Mouse (Mus musculus): ENCODE data around the gene Clptm1.

Gene Clptm1

DNA sequence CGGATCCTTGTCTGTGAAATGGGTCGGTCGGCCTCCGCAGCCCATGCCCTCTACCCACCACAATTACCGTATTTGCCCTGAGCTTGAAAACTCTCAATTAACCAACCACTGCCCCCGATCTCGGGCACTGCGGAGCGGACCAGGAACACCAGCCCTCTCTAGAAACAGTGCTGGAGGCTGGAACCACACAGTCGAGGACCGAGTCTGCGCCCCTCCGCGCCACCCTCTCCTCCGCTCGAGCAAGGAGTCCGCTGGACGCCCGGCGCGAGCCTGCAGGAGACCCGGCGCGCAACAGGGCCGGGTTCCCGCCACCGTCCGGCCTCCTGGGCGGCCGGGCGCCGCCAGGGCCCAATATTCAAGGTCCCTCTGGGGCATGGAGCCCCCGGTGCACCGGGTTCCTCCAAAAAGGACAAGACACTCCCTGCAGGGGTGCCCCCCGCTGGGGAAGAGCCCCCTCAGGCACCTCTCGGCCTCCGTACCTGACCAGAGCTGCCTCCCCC, 328 bp downstream of the Clptm1 start:
- WGBS, result under 1% methylated on average over 37 of the region's 37 CpGs

DNA sequence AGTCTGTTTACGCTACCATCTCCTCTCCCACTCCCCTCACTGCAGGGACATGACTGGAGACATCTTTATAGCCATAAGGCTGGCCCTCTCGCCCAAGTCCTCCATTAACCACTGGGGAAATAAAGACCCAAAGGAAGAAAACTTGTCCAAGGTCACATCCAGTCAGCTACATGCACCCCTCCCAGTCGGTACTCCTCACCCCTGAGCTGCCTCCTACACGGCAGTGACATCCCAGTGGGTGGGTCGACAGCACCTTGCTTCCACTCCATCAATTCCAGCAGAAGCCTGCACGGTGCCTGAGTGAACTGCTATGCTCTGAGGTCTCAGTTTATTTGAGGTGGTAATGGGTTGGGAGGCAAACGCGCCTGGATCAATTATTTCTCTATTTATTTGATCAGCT, 893 bp downstream of the Clptm1 start:
- 7% methylated on average over 8 of the region's 8 CpGs for WGBS

DNA sequence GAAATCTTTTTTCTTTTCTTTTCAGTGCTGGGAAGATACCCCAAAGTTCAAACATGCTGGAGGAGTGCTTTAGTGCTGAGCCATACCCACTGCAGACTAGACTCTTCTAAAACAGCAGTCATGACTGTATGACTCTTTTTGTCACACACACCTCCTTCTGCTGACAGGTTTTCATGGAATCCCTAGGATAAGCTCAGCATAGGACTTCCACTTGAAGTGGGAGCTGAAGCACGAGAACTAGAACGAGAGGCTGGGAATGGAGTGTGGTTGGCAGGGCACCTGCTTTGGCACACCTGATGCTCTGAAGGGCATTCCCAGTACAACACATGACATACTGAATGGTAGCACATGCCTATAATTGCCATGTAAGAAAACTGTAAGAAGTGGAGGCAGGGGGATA, 12.2 kb downstream of the Clptm1 start:
- WGBS, result 76% methylated on average over 2 of the region's 2 CpGs

DNA sequence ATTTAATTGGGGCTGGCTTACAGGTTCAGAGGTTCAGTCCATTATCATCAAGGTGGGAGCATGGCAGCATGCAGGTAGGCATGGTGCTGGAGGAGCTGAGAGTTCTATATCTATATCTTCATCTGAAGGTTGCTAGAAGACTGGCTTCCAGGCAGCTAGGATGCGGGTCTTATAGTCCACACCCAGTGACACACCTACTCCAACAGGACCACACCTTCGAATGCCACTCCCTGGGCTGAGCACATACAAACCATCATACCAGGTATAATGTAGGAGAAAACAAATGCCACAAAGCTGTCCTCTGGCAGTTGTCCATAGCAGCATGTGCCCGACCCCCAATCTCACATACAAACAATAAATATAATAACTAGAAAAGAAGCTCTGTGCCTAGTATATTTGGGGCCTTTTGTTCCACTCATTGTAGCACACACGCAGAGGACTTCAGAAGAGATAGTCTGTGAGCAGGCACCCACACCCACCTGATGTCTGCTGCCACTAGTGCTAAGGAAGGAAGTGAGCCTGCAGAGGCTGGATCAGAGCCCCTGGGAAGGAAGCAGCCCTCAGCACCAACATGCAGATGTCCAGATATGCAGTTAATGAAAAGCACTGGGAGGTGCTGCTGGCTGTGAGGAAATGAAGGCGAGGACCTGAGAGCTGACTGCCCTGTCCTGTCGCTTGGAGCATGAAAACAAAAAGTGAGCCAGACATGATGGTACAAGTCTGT, 13.6 kb downstream of the Clptm1 start:
- WGBS, result 68% methylated on average over 6 of the region's 6 CpGs

DNA sequence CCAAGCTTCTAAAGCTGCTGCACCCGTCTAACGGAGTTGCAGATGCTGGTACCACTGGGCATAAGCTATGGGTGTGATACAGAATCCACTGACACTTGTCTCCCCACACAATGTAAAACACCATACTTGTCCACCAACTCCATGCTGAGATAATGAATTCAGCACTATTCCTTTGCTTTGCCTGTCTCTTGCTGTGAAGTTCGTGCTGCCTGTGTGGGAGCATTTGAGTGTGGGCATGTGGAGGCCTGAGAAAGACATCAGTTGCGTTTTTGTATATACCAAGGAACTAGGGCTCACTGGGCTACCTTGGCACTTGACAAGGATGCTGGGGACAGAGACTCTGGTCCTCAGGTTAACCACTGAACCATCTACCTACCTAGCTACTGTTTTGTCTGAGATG, 23.6 kb downstream of the Clptm1 start:
- WGBS, result 49% methylated on average over 4 of the region's 4 CpGs

DNA sequence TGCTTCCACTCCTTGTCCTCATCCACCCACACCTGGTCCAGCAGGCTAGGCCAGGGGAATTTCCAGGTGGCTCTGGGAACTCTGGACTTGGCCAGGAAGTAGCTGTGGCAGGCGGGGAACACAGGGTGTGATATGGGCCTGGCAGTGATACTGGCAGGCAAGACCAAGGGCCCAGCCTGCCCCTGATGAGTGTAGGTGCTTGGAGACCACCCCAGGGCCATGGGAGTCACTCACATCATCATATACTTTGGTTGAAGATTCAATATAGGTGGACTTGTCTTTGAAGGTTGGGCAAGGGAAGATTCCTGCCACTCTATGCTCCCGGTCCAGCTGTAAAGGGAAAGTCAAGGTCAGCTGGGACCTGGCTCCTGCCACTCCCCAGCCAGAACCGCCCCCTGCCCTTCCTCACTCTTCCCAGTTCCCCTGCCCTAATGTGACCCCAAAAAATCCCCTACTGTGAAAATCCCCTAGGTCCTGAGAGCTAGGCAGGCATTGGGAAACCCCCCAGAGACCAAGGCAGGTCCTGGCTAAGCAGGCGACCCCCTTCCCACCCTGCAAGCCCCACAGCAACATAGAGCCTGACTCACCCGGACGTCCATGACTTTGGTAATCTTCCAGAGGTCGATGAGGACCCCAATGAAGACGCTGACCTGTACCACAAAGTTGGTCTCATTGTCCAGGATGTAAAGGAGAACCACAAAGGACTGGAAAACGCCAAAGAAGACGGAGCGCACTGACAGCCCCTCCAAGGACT, 29.6 kb downstream of the Clptm1 start:
- 87% methylated on average over 11 of the region's 11 CpGs for WGBS

DNA sequence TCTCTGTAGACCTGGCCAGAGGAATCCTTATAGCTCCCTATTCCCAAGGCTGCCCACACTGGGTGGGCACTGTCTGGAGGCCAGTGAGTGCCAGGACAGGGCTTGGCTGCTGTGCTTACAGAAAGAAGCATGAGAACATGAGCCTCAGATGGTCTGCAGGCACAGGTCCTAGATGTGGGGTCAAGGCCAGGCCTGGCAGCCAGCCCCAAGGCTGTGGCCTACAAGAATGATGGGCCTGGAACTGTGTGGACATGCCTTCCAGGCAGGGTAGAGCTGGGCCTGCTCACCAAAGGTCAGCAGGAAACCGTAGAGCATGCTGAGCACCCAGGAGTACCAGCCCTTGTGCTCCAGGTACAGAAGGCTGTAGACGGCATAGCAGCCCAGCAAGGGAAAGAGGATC, 30.2 kb downstream of the Clptm1 start:
- 94% methylated on average over 2 of the region's 2 CpGs for WGBS

DNA sequence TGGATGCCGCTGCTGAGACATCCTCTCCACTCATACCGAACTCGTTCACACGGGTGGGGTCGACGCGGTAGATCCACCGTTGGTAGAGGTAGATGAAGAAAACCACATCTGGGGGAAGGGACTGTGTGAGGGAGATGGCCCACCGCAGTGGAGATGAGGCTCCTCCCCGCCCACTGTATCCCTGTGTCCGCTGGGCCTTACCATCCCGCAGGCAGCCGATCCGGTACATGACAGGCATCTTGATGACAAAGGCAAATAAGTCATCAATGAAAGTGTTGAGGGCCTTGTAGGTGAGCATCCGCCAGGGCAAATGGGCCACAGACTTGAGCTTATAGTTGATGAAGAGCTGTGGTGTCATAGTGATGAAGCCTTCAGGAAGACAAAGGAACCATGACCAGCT, 31.0 kb downstream of the Clptm1 start:
- WGBS, result 96% methylated on average over 15 of the region's 15 CpGs

DNA sequence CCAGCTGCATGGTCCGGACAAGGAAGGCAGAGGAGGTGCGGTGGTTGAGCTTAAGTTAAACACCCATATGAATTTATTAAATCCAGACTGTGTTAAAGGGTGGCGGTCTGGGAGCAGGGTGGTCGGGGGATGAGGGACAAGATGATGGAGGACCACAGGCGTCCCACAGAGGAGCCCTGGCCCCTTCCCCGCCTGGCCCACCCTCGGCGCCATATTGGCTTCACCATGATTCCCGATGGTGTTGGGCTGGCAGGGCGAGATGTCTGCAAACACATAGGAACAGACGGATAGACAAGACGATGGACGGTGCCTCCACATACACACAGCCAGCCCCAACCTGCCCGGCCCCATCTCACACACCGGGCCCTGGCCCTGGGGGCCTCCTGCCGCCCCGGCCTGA, 31.6 kb downstream of the Clptm1 start:
- 92% methylated on average over 17 of the region's 17 CpGs for WGBS

DNA sequence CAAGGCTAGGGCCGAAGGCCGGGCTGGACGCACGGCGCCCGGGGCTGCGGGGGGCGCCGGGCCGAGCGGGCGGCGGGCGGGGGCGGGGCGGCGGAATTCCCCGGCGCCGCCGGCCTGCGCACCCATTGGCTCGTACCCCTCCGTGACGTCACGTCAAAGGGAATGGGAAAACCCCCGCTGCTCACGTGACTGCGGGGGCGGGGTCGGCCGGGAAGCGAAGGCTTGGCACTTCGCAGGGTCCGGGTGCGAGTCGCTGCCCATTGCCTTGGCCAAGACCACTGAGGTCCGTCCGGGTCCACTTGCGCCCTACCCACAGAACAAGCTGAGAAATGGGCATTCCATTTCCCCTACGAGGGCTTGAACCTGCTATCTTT, 35.5 kb downstream of the Clptm1 start, which contains the start of gene Relb:
TSS of gene Relb (minus strand) at position 78 of the 374 bp plus-strand sequence.
- WGBS, result under 1% methylated on average over 36 of the region's 41 CpGs

DNA sequence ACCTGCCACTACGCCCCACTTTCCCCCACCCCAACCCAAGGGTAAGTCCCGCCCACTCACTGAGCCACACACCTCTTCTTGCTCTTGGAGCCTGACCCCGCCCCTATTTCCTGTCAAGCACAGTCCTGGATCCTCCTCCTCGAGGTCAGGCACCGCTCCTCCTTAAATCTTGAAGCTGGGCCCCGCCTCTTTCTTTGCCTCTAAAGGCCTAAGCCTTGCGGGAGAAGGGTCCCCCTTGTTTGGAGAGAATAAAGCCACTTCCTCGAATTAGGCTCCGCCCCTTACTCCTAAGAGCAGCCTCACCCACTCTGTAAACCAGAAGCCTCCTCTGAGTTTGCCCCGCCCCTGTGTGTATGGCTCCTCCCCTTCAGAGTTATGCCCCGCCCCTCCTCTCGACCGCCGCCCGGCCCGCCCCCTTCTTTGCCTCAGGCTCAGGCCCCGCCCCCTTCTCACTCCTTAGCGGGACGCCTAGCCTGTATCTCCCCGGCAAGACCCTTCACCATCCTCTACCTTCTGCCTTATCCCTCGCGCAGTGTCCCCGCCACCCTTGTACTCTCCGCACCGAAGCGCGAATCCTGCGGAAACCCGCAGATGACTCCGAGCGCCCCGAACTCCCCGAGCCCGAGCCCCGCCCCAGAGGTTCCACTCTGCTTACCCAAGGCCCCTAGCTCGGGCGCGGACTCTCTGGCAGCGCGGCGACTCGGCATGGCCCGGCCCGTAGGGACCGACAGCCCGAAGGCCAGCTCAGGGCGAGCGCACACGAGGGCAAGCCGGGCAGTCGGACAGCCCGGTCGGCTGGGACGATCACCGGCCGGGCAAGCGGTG, 36.1 kb downstream of the Clptm1 start:
- WGBS, result 2% methylated on average over 57 of the region's 57 CpGs

DNA sequence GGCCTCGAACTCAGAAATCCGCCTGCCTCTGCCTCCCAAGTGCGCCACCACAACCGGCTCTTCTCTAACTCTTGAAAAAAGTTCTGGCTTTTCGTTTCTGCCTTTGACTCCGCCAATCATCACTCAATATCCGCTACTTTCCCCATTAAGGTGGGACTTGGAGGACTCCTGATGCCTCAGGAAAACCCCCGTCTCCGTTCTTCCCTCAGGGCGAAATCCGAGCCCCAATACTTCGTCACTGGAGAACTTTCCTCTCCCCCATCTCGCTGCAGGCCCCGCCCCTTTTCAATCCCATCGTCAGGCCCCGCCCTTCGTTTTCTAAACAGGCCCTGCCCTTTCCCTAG, 36.7 kb downstream of the Clptm1 start:
- WGBS, result 16% methylated on average over 17 of the region's 17 CpGs

DNA sequence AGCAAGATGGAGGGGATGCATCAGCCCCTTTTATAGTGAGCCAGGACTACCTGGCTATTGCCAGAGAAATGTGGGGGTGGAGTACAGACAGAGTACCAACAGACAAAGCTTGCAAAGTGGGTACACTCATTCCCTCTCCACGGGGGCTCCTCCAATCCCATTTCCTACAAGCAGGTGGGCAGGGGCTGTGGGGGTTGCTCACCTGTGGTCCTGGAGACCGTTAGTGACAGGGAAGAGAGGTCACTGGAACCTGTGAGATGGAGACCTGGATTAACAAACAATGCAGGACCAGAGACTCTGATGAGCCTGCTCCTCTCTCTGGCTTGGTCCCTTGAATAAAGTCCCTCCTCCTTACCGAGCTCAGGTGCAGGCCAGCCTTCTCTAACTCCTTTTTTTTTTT, 37.1 kb downstream of the Clptm1 start:
- 67% methylated on average over 3 of the region's 3 CpGs for WGBS

DNA sequence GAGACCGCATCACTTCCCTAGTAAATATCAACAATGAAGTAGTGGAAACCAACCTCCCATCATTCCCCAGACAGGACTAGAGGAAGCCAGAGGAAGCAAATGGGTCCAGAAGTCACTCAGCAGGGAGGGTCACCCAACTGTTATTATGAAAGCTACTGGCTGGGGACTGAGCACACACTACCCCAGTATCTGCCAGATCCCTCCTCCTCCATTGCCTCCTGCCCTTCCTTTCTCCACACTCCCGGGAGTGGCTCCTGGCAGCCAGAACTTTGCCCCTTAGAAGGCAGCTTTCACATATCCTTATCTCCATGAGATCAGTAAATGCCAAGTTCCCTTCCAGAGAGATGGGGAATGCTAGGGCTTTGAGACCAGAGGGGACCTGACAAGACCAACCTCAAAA, 41.4 kb downstream of the Clptm1 start:
- 79% methylated on average over 2 of the region's 2 CpGs for WGBS

DNA sequence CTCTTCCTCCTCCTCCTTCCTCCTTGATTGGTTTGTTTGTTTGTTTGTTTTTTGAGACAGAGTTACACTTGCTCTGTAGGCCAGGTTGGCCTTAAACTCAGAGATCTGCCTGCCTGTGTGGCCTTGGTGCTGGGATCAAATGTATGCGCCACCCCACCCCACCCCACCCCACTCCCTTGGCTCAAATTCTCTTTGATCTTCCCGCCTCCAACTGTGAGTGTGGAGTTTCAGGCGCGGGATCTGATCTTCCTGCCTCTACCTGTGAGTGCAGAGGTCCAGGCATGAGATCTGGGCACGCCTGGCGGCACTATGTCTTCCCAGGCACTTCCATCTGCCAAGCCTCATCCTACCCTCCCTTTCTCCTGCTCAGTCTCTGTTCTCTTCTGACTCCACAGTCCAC, 42.6 kb downstream of the Clptm1 start:
- WGBS, result 89% methylated on average over 6 of the region's 6 CpGs

DNA sequence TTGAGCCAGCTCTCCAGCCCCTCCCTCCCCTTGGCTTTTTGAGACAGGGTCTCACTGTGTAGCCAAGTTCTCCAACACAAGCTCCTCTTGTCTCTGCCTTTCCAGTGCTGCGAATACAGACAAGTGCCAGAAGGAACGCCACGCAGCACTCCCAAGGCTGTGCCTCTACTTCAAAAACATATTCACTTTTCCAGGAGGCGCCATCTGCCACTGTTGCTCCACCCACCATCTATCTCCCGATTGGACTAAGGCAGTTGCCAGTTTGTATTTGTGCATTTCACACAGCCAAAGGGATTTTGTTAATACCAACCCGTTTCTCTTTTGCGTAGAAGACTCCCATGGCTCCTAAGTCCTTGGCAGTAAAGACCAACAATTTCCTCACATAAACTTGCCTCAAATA, 44.0 kb downstream of the Clptm1 start:
- 45% methylated on average over 7 of the region's 7 CpGs for WGBS

DNA sequence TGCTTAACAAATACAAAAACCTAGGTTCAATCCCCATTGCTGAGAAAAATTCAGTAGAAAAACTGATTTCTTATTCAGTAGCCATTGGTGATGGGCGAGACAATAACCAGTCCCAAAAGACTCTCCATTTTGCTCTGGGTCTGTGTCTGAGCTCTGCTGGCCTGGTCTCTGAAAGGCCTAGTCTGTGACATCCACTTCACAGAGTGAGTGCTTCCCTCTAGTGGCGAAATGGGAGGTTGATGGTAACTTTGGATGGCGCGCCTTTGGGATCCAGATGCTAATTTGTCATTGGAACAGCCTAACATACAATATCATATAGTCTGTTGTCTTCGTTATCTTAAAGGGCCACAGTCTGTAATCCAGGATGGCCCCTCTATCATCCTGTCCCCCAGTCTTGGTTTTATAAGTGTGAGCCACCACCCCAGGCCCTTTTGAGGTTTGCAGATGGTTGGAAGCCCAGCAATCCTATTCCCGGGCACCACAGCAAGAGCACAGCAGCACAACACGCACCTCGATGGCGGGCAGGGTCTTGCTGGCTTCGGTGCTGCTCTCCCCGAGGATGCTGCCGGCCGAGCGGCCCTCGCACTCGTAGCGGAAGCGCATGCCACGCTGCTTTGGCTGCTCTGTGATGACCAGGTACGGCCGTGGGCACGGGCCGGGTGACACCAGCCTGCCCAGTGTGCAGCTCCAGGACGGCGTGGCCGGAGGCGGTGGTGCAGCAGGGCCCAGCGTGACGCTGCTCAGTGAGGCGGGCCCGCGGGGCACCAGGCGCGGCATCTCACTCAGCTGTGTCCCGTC, 45.6 kb downstream of the Clptm1 start:
- WGBS, result 26% methylated on average over 35 of the region's 35 CpGs

DNA sequence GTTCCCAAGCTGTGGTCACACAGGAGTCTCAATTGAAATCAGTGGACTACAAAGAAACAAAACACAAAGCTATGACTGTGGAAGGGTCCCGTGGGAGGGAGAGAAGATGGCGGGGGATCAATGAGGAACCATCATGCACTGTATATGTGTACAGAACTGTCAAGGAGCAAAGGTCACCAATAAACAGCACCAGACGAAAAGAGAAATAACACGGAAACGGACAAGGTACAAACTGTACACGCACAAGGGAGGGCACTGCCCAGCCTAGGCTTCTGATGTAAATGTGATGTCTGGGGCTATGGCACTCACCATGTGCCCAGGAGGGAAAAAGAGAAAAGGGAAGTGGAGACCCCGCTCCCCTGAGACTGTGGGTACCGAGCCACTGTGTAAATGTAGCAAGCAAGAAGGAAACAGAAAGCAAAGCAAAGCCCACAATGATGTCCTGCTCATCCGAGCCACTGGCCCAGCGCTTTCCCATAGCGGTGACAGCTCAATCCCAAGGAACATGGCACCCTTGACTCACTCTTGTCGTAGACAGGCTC, 49.7 kb downstream of the Clptm1 start:
- WGBS, result 90% methylated on average over 12 of the region's 12 CpGs

DNA sequence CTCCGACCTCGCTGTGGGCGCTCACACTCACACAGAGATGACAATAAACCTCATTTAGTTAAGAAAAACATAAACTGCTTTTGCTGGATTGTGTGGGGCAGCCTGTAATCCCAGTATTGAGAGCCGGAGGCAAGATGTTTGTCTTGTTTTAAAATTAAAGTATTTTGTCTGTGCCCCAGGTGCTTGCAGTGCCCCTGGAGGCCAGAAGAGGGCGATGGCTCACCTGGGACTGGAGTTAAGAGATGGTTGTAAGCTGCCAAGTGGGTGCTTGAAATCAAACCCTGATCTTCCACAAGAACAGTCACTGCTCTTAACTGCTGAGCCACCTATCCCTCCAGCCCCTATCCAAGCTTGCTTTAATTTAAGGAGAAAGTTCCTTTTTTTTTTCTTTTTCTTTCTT, 53.9 kb downstream of the Clptm1 start:
- 76% methylated on average over 5 of the region's 5 CpGs for WGBS

DNA sequence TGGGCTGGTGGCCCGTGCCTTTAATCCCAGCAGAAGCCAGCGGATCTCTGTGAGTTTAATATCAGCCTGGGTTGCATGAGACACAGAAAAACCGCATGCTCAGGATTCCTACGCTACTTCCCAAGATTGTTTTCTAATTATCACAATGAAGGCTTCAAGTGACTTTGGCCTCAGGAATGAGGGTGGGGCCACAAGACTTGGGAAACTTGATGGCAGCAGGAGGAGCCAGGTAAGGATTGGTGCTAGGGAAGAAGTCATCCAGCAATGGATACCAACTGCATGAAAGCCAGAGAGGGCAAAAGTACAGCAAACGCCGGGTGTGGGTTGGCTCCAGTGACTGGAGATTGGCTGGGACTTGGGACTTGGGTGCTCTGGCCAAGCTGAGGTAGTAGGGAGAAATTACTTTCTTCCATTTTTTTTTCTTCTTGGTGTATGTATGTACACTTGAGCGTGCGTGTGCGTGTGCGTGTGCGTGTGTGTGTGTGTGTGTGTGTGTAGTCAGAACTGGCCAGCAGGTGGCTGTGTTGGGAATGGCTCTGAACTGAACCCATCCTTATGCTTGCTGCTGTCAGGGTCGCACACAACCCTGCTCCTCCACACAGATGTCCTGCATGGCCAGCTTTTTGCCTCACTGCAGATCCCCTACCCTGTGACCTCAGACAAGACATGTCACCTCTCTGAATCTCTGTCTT, 55.0 kb downstream of the Clptm1 start:
- 92% methylated on average over 12 of the region's 12 CpGs for WGBS

DNA sequence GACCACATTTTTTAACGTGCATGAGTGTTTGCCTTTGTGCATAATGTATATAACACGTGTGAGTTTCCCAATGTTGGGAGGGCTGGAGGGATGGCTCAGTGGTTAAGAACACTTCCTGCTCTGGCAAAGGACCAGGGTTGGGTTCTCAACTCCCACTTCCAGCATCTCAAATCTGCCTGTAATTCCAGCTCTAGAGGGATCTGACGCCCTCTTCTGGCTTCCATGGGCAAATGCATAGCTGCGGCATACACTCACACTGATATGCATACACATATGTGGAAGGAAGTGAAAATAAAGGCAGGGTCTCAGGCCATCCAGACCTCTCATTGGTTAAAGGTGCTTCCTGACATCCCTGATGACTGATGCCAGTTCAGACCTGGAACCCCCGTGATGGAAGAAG, 57.5 kb downstream of the Clptm1 start:
- WGBS, result 91% methylated on average over 5 of the region's 5 CpGs
